Mouse (Mus musculus): Measurements from ENCODE around the gene Gmeb1.

The Gmeb1 gene

GRCm38 (mm10) chr4:132217781-132218180 lies 43.6 kb downstream of the Gmeb1 start:
- no peak for DNase-seq

GRCm38 (mm10) chr4:132216602-132217001 lies 44.8 kb downstream of the Gmeb1 start:
- no peak for DNase-seq

- DNase-seq: peak; percentile 30
Measured at GRCm38 (mm10) chr4:132214847-132215246, 46.6 kb downstream of the Gmeb1 start.

- peak; percentile 98 for DNase-seq
Measured at GRCm38 (mm10) chr4:132211953-132212734, 49.3 kb downstream of the Gmeb1 start, which contains the start of gene Ythdf2. Ythdf2 (minus strand) TSS chr4:132212303.

- peak; percentile 35 for DNase-seq
Measured at GRCm38 (mm10) chr4:132211091-132211942, 50.1 kb downstream of the Gmeb1 start.

- no peak for DNase-seq
Measured at GRCm38 (mm10) chr4:132210325-132210724, 51.1 kb downstream of the Gmeb1 start.

- no peak for DNase-seq
Measured at GRCm38 (mm10) chr4:132209299-132209698, 52.1 kb downstream of the Gmeb1 start.

- no peak for DNase-seq
Measured at GRCm38 (mm10) chr4:132207280-132207679, 54.1 kb downstream of the Gmeb1 start.

GRCm38 (mm10) chr4:132198771-132199170 lies 62.6 kb downstream of the Gmeb1 start:
- DNase-seq: no peak

- peak; percentile 65 for DNase-seq
Measured at GRCm38 (mm10) chr4:132198285-132198712, 63.1 kb downstream of the Gmeb1 start.

- DNase-seq: no peak
Measured at GRCm38 (mm10) chr4:132194975-132195374, 66.4 kb downstream of the Gmeb1 start.

GRCm38 (mm10) chr4:132194373-132194772 lies 67.0 kb downstream of the Gmeb1 start:
- no peak for DNase-seq

- DNase-seq: no peak
Measured at GRCm38 (mm10) chr4:132187826-132188401, 73.5 kb downstream of the Gmeb1 start.

GRCm38 (mm10) chr4:132183162-132183561 lies 78.2 kb downstream of the Gmeb1 start:
- no peak for DNase-seq

- DNase-seq: no peak
Measured at GRCm38 (mm10) chr4:132181721-132182658, 79.4 kb downstream of the Gmeb1 start.

GRCm38 (mm10) chr4:132180710-132181109 lies 80.7 kb downstream of the Gmeb1 start:
- peak; percentile 72 for DNase-seq

- peak; percentile 78 for DNase-seq
Measured at GRCm38 (mm10) chr4:132178630-132179059, 82.8 kb downstream of the Gmeb1 start.

- DNase-seq: no peak
Measured at GRCm38 (mm10) chr4:132176474-132176873, 84.9 kb downstream of the Gmeb1 start.

All from lung, postnatal 10 days (tissue).